Mouse (Mus musculus): ENCODE results near the gene Vrk2. TPM values are rescaled to one million over a fixed set of nuclear protein-coding genes. Genes with fewer than 3 reads are reported as not detected.
A peak's percentile ranks its signal among the peaks of the same experiment; 100 is the strongest.

Gene Vrk2
- 2.0 and 3.1 TPM in 2 replicates for polyA plus RNA-seq (2012; rRNA removed)

DNA sequence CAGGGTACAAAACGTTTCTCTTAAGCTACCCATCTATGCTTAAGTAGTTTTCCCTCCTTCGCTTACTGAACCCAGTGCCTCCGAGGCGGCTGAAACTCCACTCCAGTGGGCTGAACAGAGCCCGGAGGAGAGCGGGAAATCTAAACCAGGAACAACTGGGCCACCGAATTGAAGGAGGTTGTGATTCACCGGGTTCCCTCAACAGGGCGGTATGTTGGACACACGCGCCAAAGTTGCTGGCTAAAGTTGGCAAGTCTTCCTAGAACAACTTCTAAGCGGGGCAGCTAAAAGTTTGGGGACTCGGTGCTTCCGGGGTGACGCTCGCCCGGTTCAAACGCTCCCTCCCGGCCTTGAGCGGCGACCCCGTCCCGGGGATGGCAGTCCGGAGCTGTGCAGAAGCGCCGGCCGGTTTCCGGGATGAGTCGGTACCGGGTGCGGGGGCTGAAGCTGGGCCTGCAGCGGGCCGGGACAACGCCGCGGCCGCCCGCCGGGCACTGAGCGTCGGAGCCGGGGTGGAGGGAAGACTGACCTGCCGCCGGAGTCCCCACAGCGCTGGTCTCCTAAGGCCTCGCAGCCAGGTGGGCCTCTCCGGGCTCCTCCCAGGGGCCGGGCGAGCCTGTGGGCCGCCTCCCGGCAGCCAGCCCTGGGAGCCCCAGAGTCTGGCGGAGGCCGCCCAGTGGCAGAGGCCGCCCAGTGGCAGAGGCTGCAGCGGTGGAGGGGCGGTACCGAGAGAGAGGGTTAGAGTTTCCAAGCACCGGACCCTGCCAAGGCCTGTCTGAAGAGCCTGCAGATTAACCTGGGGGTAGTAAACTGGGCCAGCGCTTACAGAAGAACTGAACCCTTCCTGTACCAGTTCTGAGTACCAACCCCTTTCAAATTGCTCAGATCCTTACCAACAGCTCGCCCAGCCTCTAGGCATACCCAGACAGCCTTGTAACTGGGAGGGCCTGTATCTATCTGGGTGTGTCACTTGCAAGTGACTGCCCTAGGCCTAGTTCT, at the start of gene Vrk2, which contains the start of gene Gm6899:
Gene Vrk2, minus strand, starts transcription at position 939 of the 999 bp plus-strand sequence.
Gene Gm6899, plus strand, starts transcription at position 181 of the 999 bp plus-strand sequence.
- TF ChIP-seq POLR2A (IDR thresholded peaks at IDR 0.05; ENCODE audit: borderline replicate concordance, extremely low read depth, insufficient read depth, insufficient read length, poor library complexity, severe bottlenecking) (peak; percentile 32; the same call in 1 of the 2 replicates), CTCF (IDR thresholded peaks at IDR 0.05; ENCODE audit: borderline replicate concordance, extremely low read depth, insufficient read depth, insufficient read length) (peak; percentile 36; the same call in 1 of the 2 replicates)
- DNase-seq (ENCODE audit: low read depth), result peak; percentile 86

DNA sequence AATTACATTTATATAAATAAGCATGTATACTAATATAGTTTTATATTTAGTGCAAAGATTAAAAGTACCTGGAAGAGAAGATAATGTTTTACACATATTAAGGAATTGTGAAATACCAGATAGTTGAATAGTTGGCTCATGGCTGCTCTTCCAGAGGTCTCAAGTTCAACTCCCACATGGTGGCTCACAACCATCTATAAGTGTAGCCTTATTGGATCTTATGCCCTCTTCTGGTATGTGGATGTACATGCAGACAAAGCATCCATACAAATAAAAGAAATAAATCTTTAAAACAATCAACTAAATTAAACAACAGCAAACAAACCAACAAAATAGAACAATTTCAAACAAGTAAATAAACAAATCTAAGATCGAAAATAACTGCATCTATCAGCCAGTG, 48.3 kb upstream of the Vrk2 start:
- TF ChIP-seq POLR2A (IDR thresholded peaks at IDR 0.05; ENCODE audit: borderline replicate concordance, extremely low read depth, insufficient read depth, insufficient read length, poor library complexity, severe bottlenecking) (no peak), CTCF (IDR thresholded peaks at IDR 0.05; ENCODE audit: borderline replicate concordance, extremely low read depth, insufficient read depth, insufficient read length) (no peak)

DNA sequence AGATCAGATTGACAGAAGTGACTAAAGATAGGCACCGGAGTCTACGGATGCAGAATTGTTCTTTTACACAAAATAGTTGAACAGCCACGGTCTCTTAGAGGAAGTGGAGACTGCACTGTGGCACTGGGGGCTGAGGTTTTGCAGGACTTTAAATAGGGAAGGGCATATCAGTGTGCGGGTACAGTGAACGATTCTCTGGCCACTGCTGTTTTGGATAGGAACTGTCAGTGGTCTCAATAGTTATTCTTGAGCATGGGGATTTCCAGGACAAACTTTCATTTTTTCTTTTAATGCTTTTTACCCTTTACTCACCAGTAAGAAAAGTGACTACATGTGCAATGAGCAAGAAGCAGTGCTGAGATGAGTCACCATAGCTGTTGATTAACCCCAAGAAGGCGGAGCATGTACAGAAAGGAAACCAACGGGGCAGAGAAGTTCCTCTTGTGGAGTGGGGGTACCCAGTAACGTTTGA, 46.6 kb upstream of the Vrk2 start:
- no peak for DNase-seq (ENCODE audit: low read depth)
- TF ChIP-seq POLR2A (IDR thresholded peaks at IDR 0.05; ENCODE audit: borderline replicate concordance, extremely low read depth, insufficient read depth, insufficient read length, poor library complexity, severe bottlenecking) (no peak), CTCF (IDR thresholded peaks at IDR 0.05; ENCODE audit: borderline replicate concordance, extremely low read depth, insufficient read depth, insufficient read length) (no peak)

More for the DNA sequence above, 48.3 kb upstream of the Vrk2 start:
- no peak for DNase-seq (ENCODE audit: low read depth)

DNA sequence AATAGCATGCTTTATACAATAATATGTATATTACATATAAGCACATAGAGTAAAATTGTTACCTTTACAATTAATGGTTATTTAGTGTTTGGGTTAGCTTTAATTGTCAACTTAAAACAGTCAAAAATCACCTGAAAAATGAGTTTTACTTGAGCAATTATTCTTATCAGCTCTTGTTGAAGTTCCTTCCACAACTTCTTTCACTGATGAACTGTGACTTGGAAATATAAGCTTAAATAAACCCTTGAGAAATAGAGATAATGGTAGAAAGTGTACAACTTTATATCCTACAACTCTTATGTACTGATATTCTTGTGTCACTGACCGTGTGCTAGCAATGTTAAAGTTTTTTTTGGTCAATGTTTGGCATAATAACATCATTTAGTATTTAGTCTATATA, 42.4 kb upstream of the Vrk2 start:
- no peak for DNase-seq (ENCODE audit: low read depth)
- TF ChIP-seq POLR2A (IDR thresholded peaks at IDR 0.05; ENCODE audit: borderline replicate concordance, extremely low read depth, insufficient read depth, insufficient read length, poor library complexity, severe bottlenecking), result no peak
- TF ChIP-seq CTCF (IDR thresholded peaks at IDR 0.05; ENCODE audit: borderline replicate concordance, extremely low read depth, insufficient read depth, insufficient read length), result no peak

DNA sequence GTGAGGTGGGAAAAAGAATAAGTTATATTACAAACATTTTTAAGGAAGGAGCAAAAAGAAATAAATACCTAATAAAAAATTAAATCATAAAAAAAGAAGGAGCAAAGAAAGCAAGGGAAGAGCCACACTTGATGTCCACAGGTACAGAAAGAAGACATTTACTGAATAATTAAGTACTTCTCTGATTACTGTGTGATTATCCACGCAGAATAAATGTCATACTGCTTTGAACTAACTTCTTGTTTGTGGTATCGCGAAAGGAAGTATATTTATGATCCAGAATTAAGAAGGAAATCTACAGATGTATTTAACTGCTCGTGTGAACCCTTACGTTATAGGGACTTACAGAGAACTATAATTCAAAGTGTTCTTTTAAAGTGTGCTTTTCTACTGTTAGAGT, 28.9 kb upstream of the Vrk2 start:
- DNase-seq (ENCODE audit: low read depth), result no peak
- no peak for TF ChIP-seq CTCF (IDR thresholded peaks at IDR 0.05; ENCODE audit: borderline replicate concordance, extremely low read depth, insufficient read depth, insufficient read length)
- TF ChIP-seq POLR2A (IDR thresholded peaks at IDR 0.05; ENCODE audit: borderline replicate concordance, extremely low read depth, insufficient read depth, insufficient read length, poor library complexity, severe bottlenecking), result no peak

DNA sequence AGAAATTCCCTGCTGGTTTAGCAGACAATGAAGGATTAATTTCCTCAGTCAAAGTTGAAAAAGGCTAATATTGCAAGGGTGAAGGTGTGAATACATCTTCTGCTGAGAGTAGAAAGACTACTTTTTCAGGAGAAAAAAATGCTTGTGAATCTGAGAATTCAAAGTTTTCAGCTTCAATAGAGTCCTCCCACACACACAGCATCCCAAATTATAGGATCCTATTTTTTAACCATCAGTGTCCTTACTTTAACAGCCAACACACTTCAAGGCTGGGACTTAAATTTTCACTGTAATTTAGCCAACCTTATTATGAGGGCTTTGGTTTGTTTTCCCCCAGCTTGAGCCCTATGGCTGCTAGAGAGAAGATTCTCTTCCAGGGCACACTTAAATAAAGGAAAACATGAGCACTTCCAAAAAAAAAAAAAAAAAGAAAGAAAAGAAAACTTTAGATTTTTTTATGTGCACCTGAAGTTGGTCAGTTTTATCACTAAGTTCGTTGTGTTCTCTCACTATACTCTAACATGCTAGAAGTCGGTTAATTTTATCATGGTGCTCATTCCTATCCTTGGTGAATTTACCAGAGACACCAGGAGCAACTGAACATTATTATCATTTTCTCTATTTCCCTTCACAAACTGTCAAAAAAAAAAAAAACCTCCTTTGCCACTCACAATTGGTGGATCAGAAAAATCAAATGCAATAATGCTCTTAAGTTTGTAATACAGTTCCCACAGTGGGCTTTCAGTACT, 24.9 kb upstream of the Vrk2 start:
- DNase-seq (ENCODE audit: low read depth), result no peak
- TF ChIP-seq POLR2A (IDR thresholded peaks at IDR 0.05; ENCODE audit: borderline replicate concordance, extremely low read depth, insufficient read depth, insufficient read length, poor library complexity, severe bottlenecking), result no peak
- TF ChIP-seq CTCF (IDR thresholded peaks at IDR 0.05; ENCODE audit: borderline replicate concordance, extremely low read depth, insufficient read depth, insufficient read length), result no peak

DNA sequence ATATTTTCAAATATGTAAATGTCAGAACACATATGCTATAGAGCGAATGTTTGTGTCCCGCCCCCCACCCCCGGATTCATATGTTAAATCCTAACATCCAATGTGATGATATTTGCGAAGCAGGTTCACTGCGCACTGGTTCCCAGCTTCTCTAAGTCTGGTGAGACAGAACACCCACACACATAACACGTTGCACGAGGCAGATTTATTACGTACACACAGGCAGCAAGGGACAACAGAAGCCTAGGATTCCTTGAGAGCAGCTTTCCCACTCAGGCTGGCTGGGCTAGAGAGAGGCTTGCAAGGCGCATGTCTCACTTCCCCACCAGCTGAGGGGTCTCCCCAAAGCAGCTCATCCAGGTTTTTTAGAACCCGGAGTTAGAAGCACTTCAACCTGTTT, 15.0 kb upstream of the Vrk2 start:
- no peak for TF ChIP-seq POLR2A (IDR thresholded peaks at IDR 0.05; ENCODE audit: borderline replicate concordance, extremely low read depth, insufficient read depth, insufficient read length, poor library complexity, severe bottlenecking)
- no peak for TF ChIP-seq CTCF (IDR thresholded peaks at IDR 0.05; ENCODE audit: borderline replicate concordance, extremely low read depth, insufficient read depth, insufficient read length)
- peak; percentile 39 for DNase-seq (ENCODE audit: low read depth)

DNA sequence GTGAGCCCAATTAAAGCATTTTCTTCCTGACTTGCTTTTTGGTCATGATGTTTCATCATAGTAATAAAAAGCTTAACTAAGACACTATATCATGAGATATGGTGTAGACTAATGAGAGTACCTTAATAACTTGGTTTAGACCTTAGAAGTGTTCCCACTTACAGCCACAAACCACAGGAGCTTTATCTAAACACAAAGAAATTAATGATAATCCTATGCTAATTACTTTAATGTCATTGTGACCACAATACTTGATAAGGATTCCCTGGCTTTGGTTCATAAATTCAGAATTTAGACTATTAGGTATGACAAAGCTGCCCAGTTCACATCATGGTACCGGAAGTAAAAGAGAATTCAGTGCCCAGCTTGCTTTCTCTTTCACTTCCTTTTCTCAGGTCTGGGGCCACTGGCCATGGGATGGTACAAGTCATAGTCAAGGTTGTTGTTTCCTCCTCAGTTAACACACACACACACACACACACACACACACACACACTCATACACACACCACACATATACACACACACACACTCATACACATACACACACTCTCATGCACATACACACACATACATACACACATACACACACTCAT, 10.4 kb upstream of the Vrk2 start:
- TF ChIP-seq POLR2A (IDR thresholded peaks at IDR 0.05; ENCODE audit: borderline replicate concordance, extremely low read depth, insufficient read depth, insufficient read length, poor library complexity, severe bottlenecking) (no peak), CTCF (IDR thresholded peaks at IDR 0.05; ENCODE audit: borderline replicate concordance, extremely low read depth, insufficient read depth, insufficient read length) (no peak)
- DNase-seq (ENCODE audit: low read depth), result no peak

DNA sequence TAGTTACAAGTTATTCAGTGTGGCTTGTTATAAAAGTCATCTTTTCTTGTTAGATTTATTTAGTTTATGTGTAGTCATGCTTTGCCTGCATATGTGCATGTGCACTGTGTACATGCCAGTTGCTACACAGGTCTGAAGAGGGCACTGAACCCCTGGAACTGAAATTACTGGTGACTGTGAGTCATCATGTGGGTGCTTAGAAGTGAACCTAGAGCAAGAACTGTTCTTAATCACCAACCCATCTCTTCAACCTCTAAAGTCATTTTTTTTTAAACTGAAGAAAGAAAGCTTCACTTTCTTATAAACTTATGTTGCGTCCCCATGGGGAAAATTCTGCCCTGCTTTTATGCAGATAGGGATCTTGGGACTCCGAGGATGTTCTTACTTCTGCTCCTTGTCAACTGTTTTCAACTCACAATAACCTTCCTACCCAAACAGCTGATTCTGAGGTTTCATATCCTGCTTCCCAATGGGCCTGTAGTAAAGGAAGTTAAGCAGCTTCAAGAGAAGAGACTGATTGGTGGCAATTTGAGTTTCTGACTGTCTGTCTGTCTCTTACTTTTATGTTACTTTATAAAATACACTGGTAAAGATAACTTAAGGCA, 7.9 kb upstream of the Vrk2 start:
- TF ChIP-seq CTCF (IDR thresholded peaks at IDR 0.05; ENCODE audit: borderline replicate concordance, extremely low read depth, insufficient read depth, insufficient read length) (no peak), POLR2A (IDR thresholded peaks at IDR 0.05; ENCODE audit: borderline replicate concordance, extremely low read depth, insufficient read depth, insufficient read length, poor library complexity, severe bottlenecking) (no peak)
- no peak for DNase-seq (ENCODE audit: low read depth)

DNA sequence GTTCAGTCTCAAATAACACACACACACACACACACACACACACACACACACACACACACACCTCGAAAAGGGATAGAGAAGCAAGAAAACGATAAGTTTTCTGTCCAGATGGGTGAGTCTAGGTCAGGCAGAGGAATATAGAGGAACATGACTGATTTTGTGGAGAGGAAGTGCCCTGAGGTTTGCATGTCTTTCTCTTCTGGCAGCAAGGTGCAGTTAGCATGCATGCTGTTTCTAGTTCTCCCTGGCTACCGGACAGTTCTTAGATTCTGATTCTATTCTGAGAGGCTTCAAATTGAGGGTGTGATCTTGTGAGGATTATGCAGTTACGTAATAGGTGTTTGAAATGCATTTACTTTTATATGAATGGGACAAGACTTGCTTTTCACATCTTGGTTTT, 6.9 kb upstream of the Vrk2 start:
- no peak for DNase-seq (ENCODE audit: low read depth)
- TF ChIP-seq CTCF (IDR thresholded peaks at IDR 0.05; ENCODE audit: borderline replicate concordance, extremely low read depth, insufficient read depth, insufficient read length), result no peak
- TF ChIP-seq POLR2A (IDR thresholded peaks at IDR 0.05; ENCODE audit: borderline replicate concordance, extremely low read depth, insufficient read depth, insufficient read length, poor library complexity, severe bottlenecking), result no peak
